Mouse (Mus musculus) liver, embryonic 11.5 days (tissue): ENCODE results near the gene Ttll12. TPM values are rescaled to one million over a fixed set of nuclear protein-coding genes. Genes with fewer than 3 reads are reported as not detected.

ENCODE experiments used
- ATAC-seq: fragments of 200-750 bp; cut with Nextera tagmentation; replicated peaks from 2 replicates; pipeline ENCODE4 v1.8.0; 2017; ENCODE audit warnings: moderate number of reproducible peaks, mild to moderate bottlenecking, moderate TSS enrichment, moderate library complexity; ENCODE audit not compliant: low FRiP score
- DNase-seq: peaks from one replicate; pipeline ENCODE4 v3.0.0-alpha.2; 2017; ENCODE audit warnings: low spot score
- H3K27ac ChIP-seq: fragments of 300-500 bp; sonication (generic); 2 replicates; pipeline ENCODE4 v1.5.1; 2014; ENCODE audit warnings: mild to moderate bottlenecking, low read depth, low read length, control low read depth
- H3K27me3 ChIP-seq: fragments of 300-500 bp; sonication (generic); replicated peaks from 2 replicates; pipeline ENCODE4 v1.6.1; 2014; ENCODE audit warnings: low read length, mixed read lengths; ENCODE audit not compliant: control insufficient read depth, insufficient read depth
- H3K36me3 ChIP-seq: fragments of 300-500 bp; sonication (generic); 2 replicates; pipeline ENCODE4 v1.6.1; 2014; ENCODE audit warnings: mild to moderate bottlenecking, low read length, moderate library complexity, mixed read lengths; ENCODE audit not compliant: control insufficient read depth, insufficient read depth
- H3K4me1 ChIP-seq: fragments of 300-500 bp; sonication (generic); replicated peaks from 2 replicates; pipeline ENCODE4 v1.6.1; 2014; ENCODE audit warnings: low read length, mixed read lengths; ENCODE audit not compliant: control insufficient read depth, insufficient read depth
- H3K4me2 ChIP-seq: fragments of 300-500 bp; sonication (generic); 2 replicates; pipeline ENCODE4 v1.6.1; 2014; ENCODE audit warnings: mild to moderate bottlenecking, control low read depth, moderate library complexity
- H3K4me3 ChIP-seq: fragments of 300-500 bp; sonication (generic); 2 replicates; pipeline ENCODE4 v1.5.1; 2014; ENCODE audit warnings: low read depth, low read length, control low read depth
- H3K9ac ChIP-seq: fragments of 300-500 bp; sonication (generic); 2 replicates; pipeline ENCODE4 v1.6.1; 2014; ENCODE audit warnings: low read depth, low read length, control low read depth
- H3K9me3 ChIP-seq: fragments of 300-500 bp; sonication (generic); 2 replicates; pipeline ENCODE4 v1.6.1; 2016; ENCODE audit warnings: low read length, inconsistent platforms, mixed read lengths; ENCODE audit not compliant: control insufficient read depth
- WGBS: fragments of 180-500 bp; shearing (Covaris S2); extraction: QIAGEN DNeasy Blood & Tissue Kit; methylation state at CpG from one replicate; pipeline ENCODE4 v1.1.7; 2014; 5-methylcytosine and 5-hydroxymethylcytosine counted together
- polyA plus RNA-seq: library from polyadenylated mRNA; unstranded; fragments of >200 nt; fragmentation: Nextera tagmentation; extraction: Ambion mirVana; gene quantifications from 2 replicates; pipeline ENCODE4 v1.2.1, GENCODE M21; 2014

Ttll12 gene
- polyA plus RNA-seq, 1 experiment from 2014 or later, result 81.4 TPM

DNA sequence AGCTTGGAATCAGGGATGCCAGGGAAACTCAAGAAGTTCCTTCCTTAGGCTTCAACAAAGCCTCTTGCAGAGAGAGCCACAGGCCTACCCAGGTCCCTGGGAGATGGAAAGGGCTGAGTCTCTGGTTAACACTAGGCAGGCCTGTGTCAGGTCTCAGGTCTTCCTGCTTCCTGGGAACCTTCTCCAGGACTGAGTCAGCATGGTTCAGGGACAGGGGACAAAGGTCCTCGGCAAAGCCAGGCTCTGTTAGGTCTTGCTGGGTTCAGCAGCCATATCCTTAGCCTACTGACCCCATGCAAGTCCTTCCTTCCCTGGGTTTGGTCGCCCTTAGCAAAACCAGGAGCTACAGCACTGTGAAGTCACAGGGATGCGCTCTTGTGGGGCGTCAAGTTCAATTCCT lies 4.1 kb downstream of the Ttll12 start:
- DNase-seq (no peak), ATAC-seq (no peak)
- H3K9ac ChIP-seq, result peak overlapping the region; percentile 92
- no peak overlapping the region for H3K4me3 ChIP-seq
- H3K36me3 ChIP-seq, result peaks cover 35% of the 10 kb centered on the region
- H3K4me2 ChIP-seq, result peak overlapping the region; percentile 93
- no peaks in the 10 kb centered on the region for H3K27me3 ChIP-seq
- H3K9me3 ChIP-seq, result peaks cover 8% of the 10 kb centered on the region
- peak overlapping the region; percentile 93 for H3K27ac ChIP-seq
- peaks cover 40% of the 10 kb centered on the region for H3K4me1 ChIP-seq
- 84% methylated on average over 4 of the region's 4 CpGs for WGBS

DNA sequence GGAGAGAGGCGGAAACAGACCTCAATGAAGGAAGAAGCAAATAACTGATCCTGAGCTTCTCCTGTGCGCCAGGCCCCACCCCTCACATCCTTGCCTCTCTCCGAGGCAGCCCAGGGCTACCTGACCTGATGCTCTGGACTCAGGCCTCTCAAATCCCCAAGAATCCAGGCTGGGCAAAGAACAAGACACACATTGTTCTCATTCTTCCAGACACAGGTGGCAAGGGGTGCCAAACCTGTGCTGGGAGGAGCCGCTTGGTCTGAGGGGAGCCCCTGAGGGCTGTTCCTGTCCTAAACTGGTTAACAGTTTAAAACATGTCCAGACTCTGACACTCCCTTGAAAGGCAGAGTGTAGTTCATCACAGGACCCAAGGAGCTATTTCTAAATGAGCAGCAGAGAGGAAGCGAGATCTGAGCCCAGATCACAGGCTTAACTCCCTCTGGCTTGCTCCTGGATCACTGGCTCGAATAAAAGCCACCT lies 10.2 kb downstream of the Ttll12 start:
- peaks cover 12% of the 10 kb centered on the region for H3K4me1 ChIP-seq
- no peak overlapping the region for H3K4me3 ChIP-seq
- ATAC-seq (no peak), DNase-seq (no peak)
- no peaks in the 10 kb centered on the region for H3K27me3 ChIP-seq
- no peak overlapping the region for H3K27ac ChIP-seq
- H3K4me2 ChIP-seq, result no peak overlapping the region
- WGBS, result 89% methylated on average over 6 of the region's 6 CpGs
- H3K36me3 ChIP-seq, result peaks cover 72% of the 10 kb centered on the region
- no peak overlapping the region for H3K9ac ChIP-seq
- H3K9me3 ChIP-seq, result peaks cover 10% of the 10 kb centered on the region

DNA sequence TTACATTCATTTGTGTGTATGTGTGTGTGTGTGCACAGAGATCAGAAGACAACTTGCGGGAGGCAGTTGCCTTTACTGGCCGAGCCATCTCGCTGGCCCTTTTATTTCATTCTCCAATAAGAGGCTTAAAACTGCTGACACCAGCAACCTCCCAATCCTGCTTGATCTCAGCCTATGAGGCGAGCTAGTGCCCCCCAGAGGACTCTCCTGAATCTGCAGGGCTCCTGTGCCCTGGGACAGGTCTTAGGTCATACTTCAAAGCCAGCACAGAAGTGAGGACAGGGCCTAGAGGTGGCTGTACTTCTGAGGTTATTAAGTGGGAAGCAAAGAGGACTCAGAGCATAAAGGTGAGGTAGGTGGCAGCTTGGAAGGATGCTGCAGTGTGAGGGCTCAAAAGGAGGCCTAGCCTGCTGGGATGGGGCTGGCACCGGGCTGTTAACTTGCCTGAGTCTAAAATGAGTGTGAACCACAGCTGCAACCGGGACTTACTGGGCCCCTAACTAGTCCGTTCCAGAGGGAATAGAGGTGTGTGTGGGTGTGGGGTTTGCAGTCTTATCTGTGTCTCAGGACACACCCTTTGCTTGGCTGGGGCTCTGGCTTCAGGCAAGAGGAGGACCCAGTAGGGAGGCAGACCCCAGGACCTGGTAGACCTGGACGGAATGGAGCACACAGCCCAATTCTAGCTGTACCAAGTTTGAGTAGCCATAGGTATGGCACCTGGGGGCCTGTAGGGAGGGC lies 11.4 kb downstream of the Ttll12 start:
- Histone ChIP-seq H3K4me2 (peak overlapping the region; percentile 43), H3K9me3 (peaks cover 10% of the 10 kb centered on the region), H3K9ac (no peak overlapping the region), H3K27me3 (no peaks in the 10 kb centered on the region), H3K4me1 (peaks cover 12% of the 10 kb centered on the region), H3K4me3 (no peak overlapping the region), H3K36me3 (peaks cover 81% of the 10 kb centered on the region), H3K27ac (no peak overlapping the region; the same call in 1 of the 2 replicates)
- DNase-seq (no peak), ATAC-seq (peak; percentile 79)
- WGBS, result 67% methylated on average over 8 of the region's 8 CpGs

DNA sequence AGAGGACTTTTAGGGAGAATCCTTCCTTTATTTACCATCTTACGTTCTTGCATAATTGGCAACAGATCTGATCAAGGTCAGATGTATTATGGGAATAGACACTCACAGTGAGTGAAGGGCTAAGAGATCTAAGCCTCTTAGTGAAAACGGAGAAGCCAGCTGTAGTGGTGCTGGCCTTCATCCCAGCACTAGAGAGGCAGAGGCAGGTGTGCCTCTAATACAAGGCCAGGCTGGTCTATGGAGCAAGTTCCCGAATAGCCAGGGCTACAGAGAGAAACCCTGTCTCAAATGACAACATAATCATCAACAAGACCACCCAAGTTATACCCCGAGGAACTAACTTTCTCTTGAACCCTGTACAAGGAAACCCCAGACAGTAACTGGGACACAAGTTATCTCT lies 12.0 kb downstream of the Ttll12 start:
- Histone ChIP-seq H3K9me3 (peaks cover 10% of the 10 kb centered on the region), H3K27me3 (no peaks in the 10 kb centered on the region), H3K9ac (no peak overlapping the region), H3K27ac (no peak overlapping the region), H3K4me1 (peaks cover 12% of the 10 kb centered on the region), H3K4me3 (no peak overlapping the region), H3K36me3 (peaks cover 78% of the 10 kb centered on the region), H3K4me2 (no peak overlapping the region)
- ATAC-seq, result no peak
- 84% methylated on average over 4 of the region's 4 CpGs for WGBS
- DNase-seq, result no peak

DNA sequence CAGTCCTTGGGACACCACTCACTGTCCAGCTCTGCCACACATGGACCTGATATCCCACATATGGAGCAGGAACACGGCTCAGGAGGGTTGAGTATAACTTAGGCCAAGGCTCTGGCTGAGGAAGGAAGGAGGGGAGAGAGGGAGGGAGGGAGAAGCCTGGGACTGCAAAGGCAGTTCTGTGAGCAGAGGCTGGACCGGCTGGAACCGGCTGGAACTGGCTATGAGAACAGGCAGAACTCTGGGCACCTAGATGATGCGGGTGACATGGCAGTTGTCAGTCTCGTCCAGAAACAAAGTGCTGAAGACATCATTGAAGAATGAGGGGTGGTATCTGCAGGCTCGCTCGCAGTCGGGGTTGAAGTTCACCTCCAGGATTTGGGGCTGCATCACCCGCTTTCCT lies 18.3 kb downstream of the Ttll12 start:
- H3K27me3 ChIP-seq, result no peaks in the 10 kb centered on the region
- 92% methylated on average over 9 of the region's 9 CpGs for WGBS
- DNase-seq, result no peak

DNA sequence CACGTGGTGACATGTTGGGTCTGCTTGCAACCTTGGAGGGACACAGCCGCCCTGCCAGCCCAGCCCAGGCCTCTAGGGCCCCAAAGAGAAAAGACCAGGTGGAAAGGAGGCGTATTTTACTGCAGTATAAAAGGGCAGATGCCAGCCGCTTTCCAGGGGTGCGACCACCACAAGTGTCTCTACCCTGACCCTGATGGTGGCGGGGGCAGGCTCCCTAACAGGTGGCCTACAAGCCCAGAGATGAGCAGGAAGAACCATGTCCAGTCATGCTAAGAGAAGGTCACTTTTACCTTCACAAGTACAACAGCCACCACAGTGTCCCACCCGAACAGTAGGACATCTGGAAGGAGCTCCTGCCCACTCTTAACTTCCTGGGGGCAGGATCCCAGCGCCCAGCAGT lies 19.4 kb downstream of the Ttll12 start:
- DNase-seq (no peak), ATAC-seq (no peak)
- Histone ChIP-seq H3K4me2 (no peak overlapping the region), H3K36me3 (peaks cover 40% of the 10 kb centered on the region), H3K4me1 (no peaks in the 10 kb centered on the region), H3K4me3 (no peak overlapping the region), H3K27me3 (no peaks in the 10 kb centered on the region), H3K9me3 (no peaks in the 10 kb centered on the region), H3K27ac (no peak overlapping the region), H3K9ac (no peak overlapping the region)
- WGBS, result 90% methylated on average over 8 of the region's 8 CpGs

More for the DNA sequence above, 18.3 kb downstream of the Ttll12 start:
- Histone ChIP-seq H3K27ac (no peak overlapping the region), H3K9ac (no peak overlapping the region), H3K36me3 (peaks cover 51% of the 10 kb centered on the region), H3K4me1 (no peaks in the 10 kb centered on the region), H3K4me3 (no peak overlapping the region), H3K9me3 (no peaks in the 10 kb centered on the region), H3K4me2 (no peak overlapping the region)
- ATAC-seq, result no peak

DNA sequence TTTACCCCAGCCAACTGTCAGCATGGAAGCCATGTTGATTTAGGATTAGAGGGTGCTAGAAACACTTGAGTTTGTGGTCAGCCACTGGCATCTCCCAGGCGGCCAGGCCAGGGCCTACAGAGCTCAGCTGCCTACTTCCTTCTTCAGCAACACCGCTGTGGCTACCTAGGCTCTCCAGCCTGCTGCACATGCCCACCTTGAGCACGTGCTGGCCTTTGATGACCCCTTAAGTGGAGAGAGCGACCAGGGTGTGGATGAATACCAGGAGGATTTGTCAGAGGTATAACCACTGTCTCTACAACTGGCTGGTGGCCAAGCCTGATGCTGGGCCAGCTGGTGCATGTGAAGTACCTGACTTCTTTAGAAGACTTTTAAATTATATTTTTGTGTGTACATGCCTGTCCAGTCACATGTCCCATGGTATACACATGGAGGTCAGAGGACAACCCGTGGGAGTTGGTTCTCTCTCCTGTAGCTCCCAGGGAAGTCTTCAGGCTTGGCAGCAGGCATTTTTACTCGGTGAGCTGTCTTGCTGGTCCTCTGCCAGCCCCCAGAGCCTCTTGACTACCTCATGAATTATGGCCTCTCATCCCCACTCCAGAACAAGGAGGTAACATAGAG lies 20.1 kb downstream of the Ttll12 start:
- H3K4me3 ChIP-seq, result no peak overlapping the region
- H3K27me3 ChIP-seq, result no peaks in the 10 kb centered on the region
- H3K4me1 ChIP-seq, result no peaks in the 10 kb centered on the region
- H3K36me3 ChIP-seq, result peaks cover 36% of the 10 kb centered on the region
- WGBS, result 78% methylated on average over 6 of the region's 6 CpGs
- H3K9me3 ChIP-seq, result no peaks in the 10 kb centered on the region
- no peak overlapping the region for H3K9ac ChIP-seq
- no peak for ATAC-seq
- DNase-seq, result no peak
- no peak overlapping the region for H3K27ac ChIP-seq
- no peak overlapping the region for H3K4me2 ChIP-seq

DNA sequence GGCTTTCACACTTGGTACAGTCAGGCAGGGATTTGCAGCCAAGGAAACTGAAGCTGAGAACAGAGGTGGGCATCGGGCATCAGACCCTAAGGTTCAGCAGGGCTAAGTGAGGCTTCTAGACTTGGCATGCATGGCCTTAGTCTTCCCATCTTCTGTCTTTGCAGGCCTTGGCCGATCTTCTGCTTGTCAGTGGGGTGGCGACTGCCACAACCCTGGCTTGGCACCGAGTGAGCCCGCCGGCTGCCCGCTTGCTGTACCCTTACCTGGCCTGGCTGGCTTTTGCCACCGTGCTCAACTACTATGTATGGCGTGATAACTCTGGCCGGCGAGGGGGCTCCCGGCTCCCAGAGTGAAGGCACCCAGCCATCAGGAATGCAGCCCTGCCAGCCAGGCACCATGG lies 21.4 kb downstream of the Ttll12 start:
- no peaks in the 10 kb centered on the region for H3K27me3 ChIP-seq
- H3K9me3 ChIP-seq, result no peaks in the 10 kb centered on the region
- H3K36me3 ChIP-seq, result peaks cover 25% of the 10 kb centered on the region
- no peak for ATAC-seq
- H3K4me1 ChIP-seq, result no peaks in the 10 kb centered on the region
- no peak overlapping the region for H3K4me3 ChIP-seq
- 93% methylated on average over 12 of the region's 12 CpGs for WGBS
- H3K4me2 ChIP-seq, result no peak overlapping the region
- DNase-seq, result no peak
- H3K27ac ChIP-seq, result no peak overlapping the region
- H3K9ac ChIP-seq, result no peak overlapping the region

DNA sequence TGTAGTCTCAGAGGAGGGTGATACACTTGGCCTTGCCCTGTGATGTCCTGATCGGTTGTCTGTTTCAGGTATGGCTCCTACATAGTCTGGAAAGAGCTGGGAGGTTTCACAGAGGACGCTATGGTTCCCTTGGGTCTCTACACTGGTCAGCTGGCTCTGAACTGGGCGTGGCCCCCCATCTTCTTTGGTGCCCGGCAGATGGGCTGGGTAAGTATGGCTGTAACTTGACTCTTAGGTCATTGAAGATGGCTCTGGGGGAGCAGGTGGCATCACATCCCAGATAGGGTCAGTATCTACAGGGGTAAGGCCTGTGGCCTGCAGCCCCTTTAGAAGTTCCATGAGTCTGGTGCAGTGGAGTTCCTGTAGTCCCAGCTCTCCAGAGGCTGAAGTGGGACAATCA lies 22.8 kb downstream of the Ttll12 start:
- H3K27ac ChIP-seq, result no peak overlapping the region
- ATAC-seq (no peak), DNase-seq (no peak)
- no peak overlapping the region for H3K9ac ChIP-seq
- 81% methylated on average over 4 of the region's 4 CpGs for WGBS
- peaks cover 22% of the 10 kb centered on the region for H3K36me3 ChIP-seq
- no peaks in the 10 kb centered on the region for H3K27me3 ChIP-seq
- H3K9me3 ChIP-seq, result no peaks in the 10 kb centered on the region
- H3K4me1 ChIP-seq, result no peaks in the 10 kb centered on the region
- no peak overlapping the region for H3K4me2 ChIP-seq
- H3K4me3 ChIP-seq, result no peak overlapping the region
